9 mouse cellular contexts compared by ENCODE assay signal in the genomic region with DNA sequence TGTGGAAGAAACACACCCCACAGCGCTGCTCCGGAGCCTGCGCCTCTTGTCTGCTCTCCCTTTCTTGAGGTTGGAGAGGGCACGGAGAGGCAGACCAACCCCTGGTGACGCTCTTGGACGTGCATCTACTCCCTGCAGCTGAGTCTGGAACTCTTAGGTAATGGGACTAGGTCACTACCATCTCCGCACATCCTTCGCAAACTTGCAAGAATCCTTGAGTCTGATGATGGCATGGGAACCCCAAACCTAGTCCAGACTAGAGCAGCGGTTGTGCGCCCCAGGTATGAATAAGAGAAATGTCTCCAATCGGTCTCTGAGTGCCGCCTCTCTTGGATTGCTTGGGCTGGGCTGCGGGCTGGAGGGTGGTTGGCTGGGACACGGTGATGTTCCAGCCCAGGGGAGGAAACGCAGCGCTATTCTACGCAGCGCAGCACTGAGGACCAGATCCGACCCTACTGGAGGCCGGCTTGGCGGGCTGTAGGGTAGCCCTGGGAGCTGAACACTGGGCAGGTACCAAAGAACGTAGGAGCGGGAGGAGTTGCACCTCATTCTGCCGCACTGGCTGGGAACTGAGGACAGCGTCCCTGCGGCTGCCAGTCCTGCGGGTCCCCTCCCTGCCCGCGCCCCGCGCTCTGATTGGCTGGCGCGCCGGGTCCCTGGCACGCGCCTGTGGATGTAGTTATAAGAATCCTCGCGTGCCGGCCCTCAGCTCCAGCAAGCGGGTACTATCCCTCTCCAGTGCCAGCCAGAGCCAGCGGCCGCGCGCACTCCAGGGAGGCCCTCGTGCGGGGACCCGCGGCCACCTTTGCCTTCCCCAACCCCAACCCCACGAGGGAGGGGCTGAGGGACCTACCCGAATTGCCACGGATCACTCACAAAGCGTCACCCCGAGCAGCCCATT. TPM values are rescaled to one million over a fixed set of nuclear protein-coding genes. Genes with fewer than 3 reads are reported as not detected.
DNase-seq lines count a peak whose midpoint lies in the region; ATAC-seq lines count a peak whose summit lies in the region.
"Had no signal": no experiment of that assay in that cellular context is flagged by ENCODE, and none has a peak within 500 bp of the region (broad histone marks: within the 10 kb centered on the region; RNA-seq: fewer than 3 reads in every experiment).

A gene (plus strand): TSS at position 733 of the 901 bp plus-strand sequence.

- no peaks in the 10 kb centered on the region for H3K9me3 ChIP-seq in liver, embryonic 11.5 days (ENCODE audit: control insufficient read depth, low read length)
- no peaks in the 10 kb centered on the region for H3K9me3 ChIP-seq in forebrain, embryonic 11.5 days (ENCODE audit: control insufficient read depth, low read length)
- no peaks in the 10 kb centered on the region for H3K9me3 ChIP-seq in limb, embryonic 11.5 days (ENCODE audit: control insufficient read depth, low read length)
- no peaks in the 10 kb centered on the region for H3K9me3 ChIP-seq in stomach, embryonic 14.5 days (ENCODE audit: control insufficient read depth, low read depth, low read length)

- DNase-seq in liver, embryonic 11.5 days (ENCODE audit: low spot score), result no peak
- no peak for DNase-seq in liver
- peak; percentile 62 for DNase-seq in forebrain, embryonic 11.5 days (ENCODE audit: low spot score)
- peak; percentile 56 for DNase-seq in limb, embryonic 11.5 days (ENCODE audit: low spot score)
- DNase-seq in gastrocnemius, postnatal 14 days, result no peak
- DNase-seq in right cerebral cortex, adult 2 months (ENCODE audit: low spot score in 2 of 2), result no peak

- H3K4me2 ChIP-seq in liver, embryonic 11.5 days, result peak within 1 kb of the TSS; percentile 22
- H3K4me2 ChIP-seq in forebrain, embryonic 11.5 days (ENCODE audit: low read depth, low read length, severe bottlenecking), result peak within 1 kb of the TSS; percentile 45
- H3K4me2 ChIP-seq in limb, embryonic 11.5 days (ENCODE audit: low read depth, severe bottlenecking), result peak within 1 kb of the TSS; percentile 19
- peak within 1 kb of the TSS; percentile 45 for H3K4me2 ChIP-seq in stomach, embryonic 14.5 days (replicated peaks; ENCODE audit: low read depth, low read length)

- H3K36me3 ChIP-seq in liver, embryonic 11.5 days (ENCODE audit: control insufficient read depth, insufficient read depth, low read length), result no peaks in the 10 kb centered on the region
- no peaks in the 10 kb centered on the region for H3K36me3 ChIP-seq in forebrain, embryonic 11.5 days (ENCODE audit: control insufficient read depth, insufficient read depth, low read length)
- H3K36me3 ChIP-seq in limb, embryonic 11.5 days (ENCODE audit: control insufficient read depth, insufficient read depth, low read length), result no peaks in the 10 kb centered on the region
- no peaks in the 10 kb centered on the region for H3K36me3 ChIP-seq in stomach, embryonic 14.5 days (ENCODE audit: control insufficient read depth, insufficient read depth, low read length)

- no peak within 1 kb of the TSS for H3K9ac ChIP-seq in liver, embryonic 11.5 days (ENCODE audit: low read depth, low read length)
- H3K9ac ChIP-seq in forebrain, embryonic 11.5 days (ENCODE audit: low read length), result no peak within 1 kb of the TSS
- H3K9ac ChIP-seq in limb, embryonic 11.5 days (ENCODE audit: low read length), result no peak within 1 kb of the TSS
- H3K9ac ChIP-seq in stomach, embryonic 14.5 days (replicated peaks; ENCODE audit: low read depth, low read length), result no peak within 1 kb of the TSS

- no peaks in the 10 kb centered on the region for H3K4me1 ChIP-seq in liver, embryonic 11.5 days (replicated peaks; ENCODE audit: control insufficient read depth, insufficient read depth, low read length)
- H3K4me1 ChIP-seq in forebrain, embryonic 11.5 days (replicated peaks; ENCODE audit: control insufficient read depth, insufficient read depth, low read length), result peaks cover 15% of the 10 kb centered on the region; the same call in 1 of the 2 replicates
- peaks cover 12% of the 10 kb centered on the region; the same call in 1 of the 2 replicates for H3K4me1 ChIP-seq in limb, embryonic 11.5 days (ENCODE audit: control insufficient read depth, insufficient read depth, low read length)
- 0 out of 2 replicates have a peak, but pooled peaks cover 10% of the 10 kb centered on the region for H3K4me1 ChIP-seq in stomach, embryonic 14.5 days (ENCODE audit: control insufficient read depth, insufficient read depth, low read length)

- 2% methylated on average over 50 of the region's 53 CpGs for WGBS in liver, embryonic 11.5 days
- under 1% methylated on average over 53 of the region's 53 CpGs for WGBS in forebrain, embryonic 11.5 days
- WGBS in limb, embryonic 11.5 days, result under 1% methylated on average over 52 of the region's 53 CpGs
- WGBS in stomach, embryonic 14.5 days, result 2% methylated on average over 50 of the region's 53 CpGs

- ATAC-seq in liver, embryonic 11.5 days (replicated peaks; ENCODE audit: low FRiP score), result no peak
- ATAC-seq in forebrain, embryonic 11.5 days (replicated peaks; ENCODE audit: low FRiP score), result peak; percentile 34
- 0 out of 2 replicates have a peak, but pooled peaks have one; percentile 24 for ATAC-seq in limb, embryonic 11.5 days (ENCODE audit: insufficient number of reproducible peaks, low FRiP score, low TSS enrichment, low read depth)
- peak; percentile 60; the same call in 1 of the 2 replicates for ATAC-seq in stomach, embryonic 14.5 days (ENCODE audit: insufficient number of reproducible peaks, insufficient read depth, low FRiP score, low read depth)

- H3K27me3 ChIP-seq in liver, embryonic 11.5 days (replicated peaks; ENCODE audit: control insufficient read depth, insufficient read depth, low read length), result peaks cover 83% of the 10 kb centered on the region
- peaks cover 87% of the 10 kb centered on the region for H3K27me3 ChIP-seq in forebrain, embryonic 11.5 days (ENCODE audit: control insufficient read depth, insufficient read depth, low read length)
- H3K27me3 ChIP-seq in limb, embryonic 11.5 days (ENCODE audit: control insufficient read depth, insufficient read depth, low read length), result peaks cover 86% of the 10 kb centered on the region
- peaks cover 77% of the 10 kb centered on the region for H3K27me3 ChIP-seq in stomach, embryonic 14.5 days (ENCODE audit: control insufficient read depth, insufficient read depth, low read length)

- peak within 1 kb of the TSS; percentile 2 for H3K4me3 ChIP-seq in liver, embryonic 11.5 days (ENCODE audit: low read depth, low read length)
- H3K4me3 ChIP-seq in forebrain, embryonic 11.5 days (ENCODE audit: low read depth, low read length), result peak within 1 kb of the TSS; percentile 26
- H3K4me3 ChIP-seq in limb, embryonic 11.5 days (ENCODE audit: low read depth, low read length), result peak within 1 kb of the TSS; percentile 27
- H3K4me3 ChIP-seq in stomach, embryonic 14.5 days (ENCODE audit: low read depth, low read length), result peak within 1 kb of the TSS; percentile 23
- H3K4me3 ChIP-seq: myocyte had no signal

- H3K27ac ChIP-seq in liver, embryonic 11.5 days (ENCODE audit: low read depth, low read length), result no peak within 1 kb of the TSS
- no peak within 1 kb of the TSS for H3K27ac ChIP-seq in forebrain, embryonic 11.5 days (ENCODE audit: low read depth, low read length)
- H3K27ac ChIP-seq in limb, embryonic 11.5 days (replicated peaks; ENCODE audit: low read depth, low read length), result no peak within 1 kb of the TSS
- no peak within 1 kb of the TSS for H3K27ac ChIP-seq in stomach, embryonic 14.5 days (ENCODE audit: low read length)

- intact Hi-C loops in gastrocnemius, postnatal 14 days (cut with DNase I; ENCODE audit: low total_unique reads), result no loop called here

RNA-seq across cellular contexts. Expression of the gene that starts here (rescaled TPM):
- polyA plus RNA-seq in liver, embryonic 11.5 days (2014; fragmentation: Nextera tagmentation; extraction: Ambion mirVana), result not detected in 2 replicates
- 0.17 TPM in 1 of 2 replicates, not detected in the other for polyA plus RNA-seq in forebrain, embryonic 11.5 days (2014; fragmentation: Nextera tagmentation; extraction: Ambion mirVana)
- not detected in 2 replicates for polyA plus RNA-seq in limb, embryonic 11.5 days (2014; fragmentation: Nextera tagmentation; extraction: Ambion mirVana)
- polyA plus RNA-seq in stomach, embryonic 14.5 days (2014; fragmentation: Nextera tagmentation; extraction: Ambion mirVana), result 5.5 TPM in 1 of 2 replicates, not detected in the other
- total RNA-seq in gastrocnemius, postnatal 14 days (2021), result not detected
- polyA plus RNA-seq: large intestine, adult 2 months; myocyte had no signal

Comparison
In these comparisons a context has a peak if more than half of its experiments do, and no peak if none do; other contexts are left out.
1. Peak in DNase-seq, ATAC-seq, H3K4me3 ChIP-seq and H3K4me2 ChIP-seq in forebrain, embryonic 11.5 days; RNA of the gene not detected or under 1 TPM.
2. Peak in DNase-seq, ATAC-seq, H3K4me3 ChIP-seq and H3K4me2 ChIP-seq in limb, embryonic 11.5 days; RNA of the gene not detected or under 1 TPM.